Mouse (Mus musculus): ENCODE results near the gene Eif2a. TPM values are rescaled to one million over a fixed set of nuclear protein-coding genes. Genes with fewer than 3 reads are reported as not detected.

Gene Eif2a
- polyA plus RNA-seq, 1 experiment: 196 TPM

DNA sequence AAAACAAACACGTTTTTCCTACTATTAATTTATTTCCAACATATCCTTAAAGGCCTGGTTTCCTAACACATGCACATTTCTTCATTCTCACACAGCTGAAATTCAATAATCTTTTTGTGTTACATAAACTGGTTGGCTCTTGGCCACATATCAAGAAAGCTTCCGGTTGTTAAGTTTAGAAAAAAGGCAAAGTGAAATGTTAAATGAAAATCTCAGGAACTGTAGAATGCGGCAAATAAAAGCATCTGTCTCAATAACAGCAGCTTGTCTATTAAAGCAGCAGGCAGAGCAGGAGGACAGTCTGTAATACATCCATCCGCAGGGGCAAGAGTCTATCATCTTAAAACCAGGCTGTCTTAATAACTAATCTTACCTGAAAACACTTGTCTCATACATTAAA is 1.4 kb upstream of the Eif2a start:
- no peaks in the 10 kb centered on the region for H3K9me3 ChIP-seq (replicated peaks; ENCODE audit: control insufficient read depth, insufficient read depth, low read length, poor library complexity, severe bottlenecking)
- H3K36me3 ChIP-seq (ENCODE audit: control insufficient read depth, insufficient read depth, low read length, poor library complexity, severe bottlenecking): peaks cover 27% of the 10 kb centered on the region
- no peak overlapping the region for H3K27ac ChIP-seq (ENCODE audit: insufficient read depth, low read length)
- H3K9ac ChIP-seq (ENCODE audit: low read depth, poor library complexity, severe bottlenecking): peak overlapping the region; percentile 90
- no peaks in the 10 kb centered on the region for H3K4me1 ChIP-seq (ENCODE audit: control insufficient read depth, insufficient read depth, low read length)
- no peaks in the 10 kb centered on the region for H3K27me3 ChIP-seq (ENCODE audit: control insufficient read depth, insufficient read depth, low read length, poor library complexity, severe bottlenecking)
- no peak for TF ChIP-seq POLR2A (IDR thresholded peaks at IDR 0.05; ENCODE audit: insufficient read depth, low read length)
- TF ChIP-seq EP300 (IDR thresholded peaks at IDR 0.05; ENCODE audit: insufficient read depth, low read depth, low read length): no peak
- no peak for TF ChIP-seq CTCF (IDR thresholded peaks at IDR 0.05; ENCODE audit: low read depth, low read length)
- H3K4me3 ChIP-seq (ENCODE audit: low read depth, low read length): no peak overlapping the region; the same call in none of the 2 replicates

- Histone ChIP-seq H3K27ac (ENCODE audit: insufficient read depth, low read length) (peak overlapping the region; percentile 77), H3K36me3 (ENCODE audit: control insufficient read depth, insufficient read depth, low read length, poor library complexity, severe bottlenecking) (peaks cover 27% of the 10 kb centered on the region), H3K4me1 (ENCODE audit: control insufficient read depth, insufficient read depth, low read length) (no peaks in the 10 kb centered on the region)
Measured at GRCm38 (mm10) chr3:58525166-58525565, 455 bp upstream of the Eif2a start.

DNA sequence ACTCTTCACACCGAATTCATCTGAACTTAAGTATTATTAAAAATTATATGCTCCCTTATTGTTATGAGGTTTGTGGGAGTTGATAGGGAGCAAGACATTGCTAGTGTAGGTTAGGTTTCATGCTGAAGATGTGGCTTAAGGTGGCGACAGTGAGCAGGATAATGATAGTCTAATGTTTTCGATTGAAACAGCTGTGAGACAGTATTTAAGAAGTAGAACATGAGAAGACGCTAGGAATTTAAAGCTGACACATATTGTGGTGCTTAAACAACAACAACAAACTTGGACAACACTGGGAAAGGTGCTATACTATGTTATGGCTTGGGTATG is 752 bp downstream of the Eif2a start:
- H3K36me3 ChIP-seq (ENCODE audit: control insufficient read depth, insufficient read depth, low read length, poor library complexity, severe bottlenecking): peaks cover 23% of the 10 kb centered on the region
- H3K27ac ChIP-seq (ENCODE audit: insufficient read depth, low read length): peak overlapping the region; percentile 90; the same call in 1 of the 2 replicates
- no peaks in the 10 kb centered on the region for H3K9me3 ChIP-seq (replicated peaks; ENCODE audit: control insufficient read depth, insufficient read depth, low read length, poor library complexity, severe bottlenecking)
- no peak for TF ChIP-seq EP300 (IDR thresholded peaks at IDR 0.05; ENCODE audit: insufficient read depth, low read depth, low read length)
- no peak for TF ChIP-seq POLR2A (IDR thresholded peaks at IDR 0.05; ENCODE audit: insufficient read depth, low read length)
- no peak for TF ChIP-seq CTCF (IDR thresholded peaks at IDR 0.05; ENCODE audit: low read depth, low read length)
- H3K27me3 ChIP-seq (ENCODE audit: control insufficient read depth, insufficient read depth, low read length, poor library complexity, severe bottlenecking): no peaks in the 10 kb centered on the region
- peak overlapping the region; percentile 90 for H3K9ac ChIP-seq (ENCODE audit: low read depth, poor library complexity, severe bottlenecking)
- peak overlapping the region; percentile 81 for H3K4me3 ChIP-seq (ENCODE audit: low read depth, low read length)
- H3K4me1 ChIP-seq (ENCODE audit: control insufficient read depth, insufficient read depth, low read length): no peaks in the 10 kb centered on the region

More at GRCm38 (mm10) chr3:58525166-58525565, 455 bp upstream of the Eif2a start:
- Histone ChIP-seq H3K4me3 (ENCODE audit: low read depth, low read length) (peak overlapping the region; percentile 81), H3K27me3 (ENCODE audit: control insufficient read depth, insufficient read depth, low read length, poor library complexity, severe bottlenecking) (no peaks in the 10 kb centered on the region), H3K9ac (ENCODE audit: low read depth, poor library complexity, severe bottlenecking) (peak overlapping the region; percentile 90), H3K9me3 (replicated peaks; ENCODE audit: control insufficient read depth, insufficient read depth, low read length, poor library complexity, severe bottlenecking) (no peaks in the 10 kb centered on the region)
- TF ChIP-seq CTCF (IDR thresholded peaks at IDR 0.05; ENCODE audit: low read depth, low read length) (no peak), POLR2A (IDR thresholded peaks at IDR 0.05; ENCODE audit: insufficient read depth, low read length) (no peak), EP300 (IDR thresholded peaks at IDR 0.05; ENCODE audit: insufficient read depth, low read depth, low read length) (no peak)

DNA sequence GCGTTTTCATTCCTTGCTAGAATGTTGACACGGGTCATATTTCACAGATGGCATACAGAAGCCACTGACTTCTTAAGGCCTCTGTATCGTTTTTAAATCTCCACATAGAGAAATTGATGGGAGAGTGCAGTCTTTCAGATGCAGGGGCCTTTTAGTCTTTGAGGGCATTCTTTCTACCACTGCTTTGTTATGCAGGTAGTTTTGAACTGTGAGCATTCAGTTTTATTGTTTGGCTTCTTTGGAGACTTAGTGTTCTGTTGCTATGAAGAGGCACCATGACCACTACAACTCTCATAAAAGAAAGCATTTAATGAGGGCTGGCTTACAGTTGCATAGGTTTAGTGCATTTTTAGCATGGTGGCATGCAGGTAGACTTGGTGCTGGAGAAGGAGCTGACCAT is 11.0 kb downstream of the Eif2a start:
- no peak for TF ChIP-seq EP300 (IDR thresholded peaks at IDR 0.05; ENCODE audit: insufficient read depth, low read depth, low read length)
- Histone ChIP-seq H3K36me3 (ENCODE audit: control insufficient read depth, insufficient read depth, low read length, poor library complexity, severe bottlenecking) (peaks cover 24% of the 10 kb centered on the region), H3K27ac (ENCODE audit: insufficient read depth, low read length) (no peak overlapping the region; the same call in 1 of the 2 replicates), H3K4me1 (ENCODE audit: control insufficient read depth, insufficient read depth, low read length) (peaks cover 2% of the 10 kb centered on the region), H3K27me3 (ENCODE audit: control insufficient read depth, insufficient read depth, low read length, poor library complexity, severe bottlenecking) (no peaks in the 10 kb centered on the region), H3K9me3 (replicated peaks; ENCODE audit: control insufficient read depth, insufficient read depth, low read length, poor library complexity, severe bottlenecking) (no peaks in the 10 kb centered on the region), H3K4me3 (ENCODE audit: low read depth, low read length) (no peak overlapping the region), H3K9ac (ENCODE audit: low read depth, poor library complexity, severe bottlenecking) (no peak overlapping the region)

GRCm38 (mm10) chr3:58552001-58552811 is 26.6 kb downstream of the Eif2a start:
- H3K27ac ChIP-seq (ENCODE audit: insufficient read depth, low read length): no peak overlapping the region
- no peaks in the 10 kb centered on the region for H3K9me3 ChIP-seq (replicated peaks; ENCODE audit: control insufficient read depth, insufficient read depth, low read length, poor library complexity, severe bottlenecking)
- H3K27me3 ChIP-seq (ENCODE audit: control insufficient read depth, insufficient read depth, low read length, poor library complexity, severe bottlenecking): no peaks in the 10 kb centered on the region
- H3K9ac ChIP-seq (ENCODE audit: low read depth, poor library complexity, severe bottlenecking): no peak overlapping the region
- H3K4me1 ChIP-seq (ENCODE audit: control insufficient read depth, insufficient read depth, low read length): peaks cover 3% of the 10 kb centered on the region
- H3K36me3 ChIP-seq (ENCODE audit: control insufficient read depth, insufficient read depth, low read length, poor library complexity, severe bottlenecking): peaks cover 24% of the 10 kb centered on the region
- TF ChIP-seq CTCF (IDR thresholded peaks at IDR 0.05; ENCODE audit: low read depth, low read length) (no peak), POLR2A (IDR thresholded peaks at IDR 0.05; ENCODE audit: insufficient read depth, low read length) (no peak), EP300 (IDR thresholded peaks at IDR 0.05; ENCODE audit: insufficient read depth, low read depth, low read length) (no peak)
- H3K4me3 ChIP-seq (ENCODE audit: low read depth, low read length): no peak overlapping the region

GRCm38 (mm10) chr3:58556649-58557048 is 31.0 kb downstream of the Eif2a start:
- no peaks in the 10 kb centered on the region for H3K27me3 ChIP-seq (ENCODE audit: control insufficient read depth, insufficient read depth, low read length, poor library complexity, severe bottlenecking)
- peak overlapping the region; percentile 90 for H3K27ac ChIP-seq (ENCODE audit: insufficient read depth, low read length)
- no peaks in the 10 kb centered on the region for H3K9me3 ChIP-seq (replicated peaks; ENCODE audit: control insufficient read depth, insufficient read depth, low read length, poor library complexity, severe bottlenecking)
- no peak overlapping the region for H3K4me3 ChIP-seq (ENCODE audit: low read depth, low read length)
- peaks cover 3% of the 10 kb centered on the region for H3K4me1 ChIP-seq (ENCODE audit: control insufficient read depth, insufficient read depth, low read length)
- no peak overlapping the region for H3K9ac ChIP-seq (ENCODE audit: low read depth, poor library complexity, severe bottlenecking)
- peaks cover 11% of the 10 kb centered on the region for H3K36me3 ChIP-seq (ENCODE audit: control insufficient read depth, insufficient read depth, low read length, poor library complexity, severe bottlenecking)
- TF ChIP-seq POLR2A (IDR thresholded peaks at IDR 0.05; ENCODE audit: insufficient read depth, low read length) (no peak), EP300 (IDR thresholded peaks at IDR 0.05; ENCODE audit: insufficient read depth, low read depth, low read length) (peak; percentile 69; the same call in 1 of the 2 replicates), CTCF (IDR thresholded peaks at IDR 0.05; ENCODE audit: low read depth, low read length) (no peak)
